Mouse (Mus musculus) heart, embryonic 10.5 days (tissue): ENCODE data around the gene Nxpe5. TPM values are rescaled to one million over a fixed set of nuclear protein-coding genes. Genes with fewer than 3 reads are reported as not detected.

Source experiments
- DNase-seq: peaks from one replicate; pipeline ENCODE4 v3.0.0-alpha.2; 2017; ENCODE audit warnings: low spot score
- H3K27ac ChIP-seq: fragments of 300-500 bp; sonication (generic); 2 replicates; pipeline ENCODE4 v1.5.1; 2016; ENCODE audit warnings: mild to moderate bottlenecking
- H3K27me3 ChIP-seq: fragments of 300-500 bp; sonication (generic); 2 replicates; pipeline ENCODE4 v1.6.1; 2016; ENCODE audit warnings: mild to moderate bottlenecking; ENCODE audit not compliant: poor library complexity, insufficient read depth, severe bottlenecking
- H3K36me3 ChIP-seq: fragments of 300-500 bp; sonication (generic); 2 replicates; pipeline ENCODE4 v1.6.1; 2016; ENCODE audit warnings: mild to moderate bottlenecking, moderate library complexity
- H3K4me1 ChIP-seq: fragments of 300-500 bp; sonication (generic); 2 replicates; pipeline ENCODE4 v1.6.1; 2016; ENCODE audit warnings: mild to moderate bottlenecking
- H3K4me3 ChIP-seq: fragments of 300-500 bp; sonication (generic); 2 replicates; pipeline ENCODE4 v1.5.1; 2016; ENCODE audit warnings: mild to moderate bottlenecking, moderate library complexity
- H3K9me3 ChIP-seq: fragments of 300-500 bp; sonication (generic); 2 replicates; pipeline ENCODE4 v1.6.1; 2016; ENCODE audit warnings: mild to moderate bottlenecking, moderate library complexity
- WGBS: fragments of 180-500 bp; shearing (Covaris S2); methylation state at CpG from one replicate; pipeline ENCODE4 v1.1.7; 2016; 5-methylcytosine and 5-hydroxymethylcytosine counted together
- polyA plus RNA-seq: library from polyadenylated mRNA; unstranded; fragments of >200 nt; fragmentation: Nextera tagmentation; extraction: Ambion mirVana; gene quantifications from 2 replicates; pipeline ENCODE4 v1.2.1, GENCODE M21; 2016

Nxpe5 gene
- polyA plus RNA-seq, 1 experiment from 2014 or later, result not detected

- H3K27me3 ChIP-seq, result no peaks in the 10 kb centered on the region
- WGBS, result 23% methylated on average over 4 of the region's 4 CpGs
- no peaks in the 10 kb centered on the region for H3K4me1 ChIP-seq
- peak; percentile 80 for DNase-seq
- no peak overlapping the region for H3K27ac ChIP-seq
- H3K9me3 ChIP-seq, result no peaks in the 10 kb centered on the region
- no peak overlapping the region for H3K4me3 ChIP-seq
- no peaks in the 10 kb centered on the region for H3K36me3 ChIP-seq
Measured at GRCm38 (mm10) chr5:138222111-138222510, 3.6 kb upstream of the Nxpe5 start.

GRCm38 (mm10) chr5:138223287-138223686 lies 2.4 kb upstream of the Nxpe5 start:
- Histone ChIP-seq H3K4me3 (no peak overlapping the region), H3K27me3 (no peaks in the 10 kb centered on the region), H3K36me3 (no peaks in the 10 kb centered on the region), H3K27ac (no peak overlapping the region), H3K4me1 (no peaks in the 10 kb centered on the region), H3K9me3 (no peaks in the 10 kb centered on the region)
- DNase-seq, result no peak
- 56% methylated on average over 3 of the region's 3 CpGs for WGBS

GRCm38 (mm10) chr5:138226491-138226890 lies 793 bp downstream of the Nxpe5 start:
- no peak overlapping the region for H3K27ac ChIP-seq
- H3K27me3 ChIP-seq, result no peaks in the 10 kb centered on the region
- no peak overlapping the region for H3K4me3 ChIP-seq
- no peak for DNase-seq
- whole genome bisulfite sequencing, result 74% methylated on average over 4 of the region's 4 CpGs
- no peaks in the 10 kb centered on the region for H3K36me3 ChIP-seq
- H3K9me3 ChIP-seq, result no peaks in the 10 kb centered on the region
- H3K4me1 ChIP-seq, result no peaks in the 10 kb centered on the region

- H3K36me3 ChIP-seq, result no peaks in the 10 kb centered on the region
- no peak for DNase-seq
- H3K9me3 ChIP-seq, result no peaks in the 10 kb centered on the region
- no peaks in the 10 kb centered on the region for H3K4me1 ChIP-seq
- H3K4me3 ChIP-seq, result no peak overlapping the region
- no peaks in the 10 kb centered on the region for H3K27me3 ChIP-seq
- WGBS, result 49% methylated on average over 2 of the region's 2 CpGs
- H3K27ac ChIP-seq, result no peak overlapping the region
Measured at GRCm38 (mm10) chr5:138227367-138227766, 1.7 kb downstream of the Nxpe5 start.

GRCm38 (mm10) chr5:138228026-138228425 lies 2.3 kb downstream of the Nxpe5 start:
- Histone ChIP-seq H3K27ac (no peak overlapping the region), H3K9me3 (no peaks in the 10 kb centered on the region), H3K27me3 (no peaks in the 10 kb centered on the region), H3K4me1 (no peaks in the 10 kb centered on the region), H3K36me3 (no peaks in the 10 kb centered on the region), H3K4me3 (no peak overlapping the region)
- 50% methylated on average over 3 of the region's 3 CpGs for WGBS
- DNase-seq, result no peak

GRCm38 (mm10) chr5:138229511-138229910 lies 3.8 kb downstream of the Nxpe5 start:
- H3K4me1 ChIP-seq, result no peaks in the 10 kb centered on the region
- H3K27me3 ChIP-seq, result no peaks in the 10 kb centered on the region
- no peak overlapping the region for H3K4me3 ChIP-seq
- H3K27ac ChIP-seq, result no peak overlapping the region
- 83% methylated on average over 3 of the region's 3 CpGs for WGBS
- DNase-seq, result no peak
- H3K36me3 ChIP-seq, result no peaks in the 10 kb centered on the region
- no peaks in the 10 kb centered on the region for H3K9me3 ChIP-seq

GRCm38 (mm10) chr5:138233778-138234177 lies 8.1 kb downstream of the Nxpe5 start:
- DNase-seq, result no peak
- no peak overlapping the region for H3K4me3 ChIP-seq
- H3K27ac ChIP-seq, result no peak overlapping the region
- WGBS, result 81% methylated on average over 2 of the region's 2 CpGs
- no peaks in the 10 kb centered on the region for H3K36me3 ChIP-seq
- H3K27me3 ChIP-seq, result no peaks in the 10 kb centered on the region
- no peaks in the 10 kb centered on the region for H3K9me3 ChIP-seq
- H3K4me1 ChIP-seq, result no peaks in the 10 kb centered on the region

- H3K36me3 ChIP-seq, result no peaks in the 10 kb centered on the region
- no peak for DNase-seq
- no peaks in the 10 kb centered on the region for H3K9me3 ChIP-seq
- no peaks in the 10 kb centered on the region for H3K4me1 ChIP-seq
- H3K27me3 ChIP-seq, result no peaks in the 10 kb centered on the region
- no peak overlapping the region for H3K27ac ChIP-seq
- no peak overlapping the region for H3K4me3 ChIP-seq
Measured at GRCm38 (mm10) chr5:138234224-138234623, 8.5 kb downstream of the Nxpe5 start.

- no peak overlapping the region for H3K4me3 ChIP-seq
- DNase-seq, result no peak
- H3K4me1 ChIP-seq, result no peaks in the 10 kb centered on the region
- 29% methylated on average over 2 of the region's 2 CpGs for WGBS
- no peak overlapping the region for H3K27ac ChIP-seq
- H3K36me3 ChIP-seq, result no peaks in the 10 kb centered on the region
- no peaks in the 10 kb centered on the region for H3K9me3 ChIP-seq
- no peaks in the 10 kb centered on the region for H3K27me3 ChIP-seq
Measured at GRCm38 (mm10) chr5:138241511-138241910, 15.8 kb downstream of the Nxpe5 start.

- WGBS, result 79% methylated on average over 12 of the region's 12 CpGs
Measured at GRCm38 (mm10) chr5:138251144-138251543, 25.4 kb downstream of the Nxpe5 start.

GRCm38 (mm10) chr5:138253061-138253460 lies 27.4 kb downstream of the Nxpe5 start:
- Histone ChIP-seq H3K36me3 (peaks cover 4% of the 10 kb centered on the region; the same call in 1 of the 2 replicates), H3K4me3 (no peak overlapping the region), H3K4me1 (peaks cover 13% of the 10 kb centered on the region), H3K27me3 (no peaks in the 10 kb centered on the region), H3K27ac (no peak overlapping the region), H3K9me3 (no peaks in the 10 kb centered on the region)
- WGBS, result 86% methylated on average over 3 of the region's 3 CpGs
- DNase-seq, result no peak

More at GRCm38 (mm10) chr5:138251144-138251543, 25.4 kb downstream of the Nxpe5 start:
- Histone ChIP-seq H3K4me3 (no peak overlapping the region), H3K36me3 (no peaks in the 10 kb centered on the region), H3K4me1 (peaks cover 5% of the 10 kb centered on the region), H3K27ac (no peak overlapping the region), H3K27me3 (no peaks in the 10 kb centered on the region), H3K9me3 (no peaks in the 10 kb centered on the region)
- no peak for DNase-seq

GRCm38 (mm10) chr5:138255353-138256093 lies 29.8 kb downstream of the Nxpe5 start, which contains the start of gene Lamtor4:
TSS of gene Lamtor4 (plus strand) at chr5:138255482.
- peak within 1 kb of the TSS; percentile 76 for H3K4me3 ChIP-seq
- peak; percentile 99 for DNase-seq
- WGBS, result under 1% methylated on average over 38 of the region's 38 CpGs
- H3K4me1 ChIP-seq, result peaks cover 38% of the 10 kb centered on the region
- H3K9me3 ChIP-seq, result no peaks in the 10 kb centered on the region
- H3K36me3 ChIP-seq, result peaks cover 26% of the 10 kb centered on the region
- no peaks in the 10 kb centered on the region for H3K27me3 ChIP-seq
- peak within 1 kb of the TSS; percentile 87 for H3K27ac ChIP-seq

GRCm38 (mm10) chr5:138256094-138256467 lies 30.4 kb downstream of the Nxpe5 start:
- peaks cover 31% of the 10 kb centered on the region for H3K36me3 ChIP-seq
- no peaks in the 10 kb centered on the region for H3K27me3 ChIP-seq
- no peak for DNase-seq
- H3K9me3 ChIP-seq, result no peaks in the 10 kb centered on the region
- peak overlapping the region; percentile 87 for H3K27ac ChIP-seq
- H3K4me1 ChIP-seq, result peaks cover 43% of the 10 kb centered on the region
- H3K4me3 ChIP-seq, result peak overlapping the region; percentile 76
- WGBS, result 19% methylated on average over 7 of the region's 7 CpGs
